Mouse (Mus musculus) lung, postnatal 10 days (tissue): ENCODE results near the gene P3h4.

ENCODE experiments used
- DNase-seq: peaks from one replicate; pipeline ENCODE4 v3.0.0; 2021

Gene P3h4

GRCm38 (mm10) chr11:100414021-100414913 lies at the start of gene P3h4:
Gene P3h4, minus strand, starts transcription at chr11:100414836.
- DNase-seq = peak; percentile 92

DNA sequence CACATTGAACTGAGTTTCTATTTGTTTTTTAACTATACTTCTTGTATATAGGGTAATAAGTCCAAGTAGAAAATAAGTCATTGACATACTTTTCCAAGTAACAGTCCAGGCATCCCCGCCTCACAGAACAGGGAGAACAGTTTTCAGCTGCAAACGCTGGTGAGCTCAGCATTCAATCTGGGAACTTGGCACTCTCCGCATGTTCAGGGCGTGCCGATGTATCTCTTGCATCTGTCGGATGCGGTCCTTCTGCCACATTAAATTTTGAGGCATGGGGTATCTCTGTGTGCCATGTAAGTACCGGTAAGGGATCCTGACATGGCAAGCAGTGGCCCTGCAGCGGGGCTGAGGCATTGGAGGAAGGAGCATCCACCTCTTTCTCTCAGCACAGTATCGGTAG lies 48.1 kb upstream of the P3h4 start:
- no peak for DNase-seq

DNA sequence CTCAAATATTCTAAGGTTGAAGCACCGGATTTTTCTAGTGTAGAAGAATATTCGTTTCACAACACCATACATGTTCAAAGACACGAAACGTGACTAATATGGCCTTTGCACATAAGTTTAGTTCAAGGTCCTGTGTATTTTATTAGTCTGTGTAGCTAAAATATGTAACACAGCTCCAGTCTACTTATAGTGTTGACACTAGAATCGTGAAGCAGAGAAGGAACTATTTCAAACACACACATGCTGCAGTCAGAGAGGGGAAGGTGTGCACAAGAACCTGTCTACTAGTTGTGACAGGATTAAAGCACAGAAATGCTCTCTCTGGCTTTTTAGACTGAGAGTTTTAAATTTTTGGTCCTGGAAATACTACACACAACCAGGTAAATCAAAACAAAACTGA lies 43.1 kb upstream of the P3h4 start:
- DNase-seq = no peak

DNA sequence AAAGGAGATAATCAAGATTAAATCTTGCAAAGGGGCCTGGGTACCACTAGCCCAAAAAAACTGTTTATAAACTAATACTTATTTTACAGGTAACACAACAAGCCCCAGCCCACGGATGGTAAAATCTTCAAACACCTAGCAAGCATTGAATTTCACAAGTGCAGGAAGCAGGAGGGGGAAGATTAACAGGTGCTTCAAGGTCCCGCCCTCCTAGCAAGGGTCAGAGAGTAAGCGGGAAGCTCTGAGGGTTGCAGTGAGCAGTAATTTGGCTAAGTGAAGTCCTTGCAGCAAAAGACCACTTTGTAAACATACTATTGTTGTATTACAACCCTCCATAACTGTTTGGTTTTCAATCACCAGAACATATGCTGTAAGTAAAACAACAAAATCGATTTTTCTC lies 42.6 kb upstream of the P3h4 start:
- DNase-seq = no peak

GRCm38 (mm10) chr11:100442625-100443024 lies 28.0 kb upstream of the P3h4 start:
- no peak for DNase-seq

DNA sequence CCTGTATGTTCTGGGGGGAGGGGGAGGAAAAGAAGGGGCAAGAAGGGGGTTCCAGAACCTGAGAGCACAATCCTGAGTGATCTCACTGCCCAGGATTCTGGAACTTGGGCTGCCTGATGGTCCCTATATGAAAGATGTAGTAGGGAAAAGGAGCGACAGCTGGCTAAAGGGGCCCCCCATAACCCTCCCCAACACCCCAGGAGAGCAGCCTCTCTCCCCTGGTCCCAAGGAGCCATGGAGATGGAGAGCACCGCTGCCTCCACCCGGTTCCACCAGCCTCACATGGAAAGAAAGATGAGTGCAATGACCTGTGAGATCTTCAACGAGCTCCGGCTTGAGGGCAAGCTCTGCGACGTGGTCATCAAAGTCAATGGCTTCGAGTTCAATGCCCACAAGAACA lies 27.2 kb upstream of the P3h4 start, which contains the start of the genes Nt5c3b and Klhl10:
Gene Nt5c3b (minus strand): TSS at position 12 of the 400 bp plus-strand sequence.
Gene Klhl10 (plus strand): TSS at position 121 of the 400 bp plus-strand sequence.
- DNase-seq = no peak

GRCm38 (mm10) chr11:100440691-100441522 lies 26.3 kb upstream of the P3h4 start:
- peak; percentile 93 for DNase-seq

DNA sequence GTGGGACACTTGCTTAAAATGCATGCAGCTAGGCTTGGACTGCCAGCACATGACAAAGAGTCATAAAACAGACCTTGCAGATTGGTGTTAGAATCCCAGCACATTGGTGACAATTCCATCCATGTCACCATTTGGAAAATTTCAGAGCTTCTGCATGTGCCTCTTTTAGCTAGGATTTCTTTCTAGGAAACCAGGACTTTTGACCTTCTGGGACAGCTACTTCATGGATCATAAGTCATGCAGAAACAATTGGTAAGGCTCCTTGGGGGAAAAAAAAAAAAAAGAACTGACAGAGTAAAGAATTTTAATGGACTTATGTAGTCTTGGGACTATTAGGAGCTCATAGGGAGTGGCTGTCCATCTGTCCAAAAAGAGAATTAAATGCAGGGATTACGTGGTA lies 23.3 kb upstream of the P3h4 start:
- no peak for DNase-seq

DNA sequence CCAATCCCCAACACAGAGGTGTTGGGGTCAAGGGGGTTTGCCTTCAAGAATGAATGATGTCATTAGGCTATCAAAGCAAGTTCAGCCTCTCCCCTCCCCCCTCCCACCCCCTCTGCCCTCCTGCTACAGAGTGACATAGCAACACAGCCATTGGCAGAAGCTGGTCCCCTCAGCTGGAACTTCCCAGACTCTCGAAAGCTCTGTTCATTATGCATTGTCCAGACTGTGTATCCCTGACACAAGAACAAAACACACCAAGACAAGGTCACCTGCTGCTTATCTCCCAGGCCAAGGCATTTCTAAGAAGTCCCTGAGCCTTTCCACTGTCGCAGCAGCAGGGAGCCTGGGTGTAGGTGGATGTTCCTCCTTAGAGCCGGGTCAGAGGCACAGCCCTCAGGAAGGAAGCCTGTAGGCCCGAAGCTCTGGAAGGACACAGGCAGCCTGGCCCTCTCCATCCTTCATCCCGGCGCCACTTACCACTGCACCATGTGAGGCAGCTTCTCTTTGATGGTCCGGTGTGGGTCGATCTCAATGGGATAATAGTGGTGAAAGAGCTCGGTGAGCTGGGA lies 21.1 kb upstream of the P3h4 start:
- no peak for DNase-seq

DNA sequence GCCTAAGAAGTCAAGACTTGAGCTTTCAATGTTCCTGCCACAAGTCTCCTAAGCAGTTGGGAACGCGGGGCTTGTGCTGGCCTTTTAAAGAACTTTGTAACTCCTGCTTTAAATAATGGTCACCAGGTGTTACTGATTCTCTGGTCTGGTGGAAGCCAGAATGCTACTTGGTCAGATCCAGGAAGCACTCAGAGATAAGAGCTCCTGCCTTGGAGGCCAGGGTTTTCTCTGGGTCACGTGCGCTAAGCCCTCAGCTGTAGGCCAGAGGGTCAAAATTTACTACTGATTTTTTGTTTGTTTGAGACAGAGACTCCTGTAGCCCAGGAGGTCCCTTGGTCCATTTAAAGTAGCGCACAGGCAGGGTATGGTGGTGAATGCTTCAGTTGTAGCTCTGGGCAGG lies 17.4 kb upstream of the P3h4 start:
- no peak for DNase-seq

DNA sequence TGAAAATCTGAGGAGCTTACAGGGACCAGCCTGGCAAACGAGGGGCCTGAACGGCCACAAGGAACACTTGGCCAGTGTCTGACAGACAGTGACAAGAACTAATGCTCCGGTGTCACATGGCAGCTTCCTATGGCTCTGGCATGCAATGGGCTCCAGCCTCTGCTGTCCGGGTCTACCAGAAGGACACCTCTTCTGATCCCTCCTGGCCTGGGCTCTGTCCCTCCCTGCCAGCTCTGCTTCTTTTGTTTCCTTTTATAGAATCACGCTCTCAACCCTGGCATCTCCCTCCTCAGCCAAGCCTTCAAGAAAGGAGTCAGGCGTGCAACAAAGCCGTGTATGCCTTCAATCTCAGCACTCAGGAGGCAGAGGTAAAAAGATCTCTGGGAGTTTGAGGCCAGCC lies 15.4 kb upstream of the P3h4 start:
- no peak for DNase-seq

DNA sequence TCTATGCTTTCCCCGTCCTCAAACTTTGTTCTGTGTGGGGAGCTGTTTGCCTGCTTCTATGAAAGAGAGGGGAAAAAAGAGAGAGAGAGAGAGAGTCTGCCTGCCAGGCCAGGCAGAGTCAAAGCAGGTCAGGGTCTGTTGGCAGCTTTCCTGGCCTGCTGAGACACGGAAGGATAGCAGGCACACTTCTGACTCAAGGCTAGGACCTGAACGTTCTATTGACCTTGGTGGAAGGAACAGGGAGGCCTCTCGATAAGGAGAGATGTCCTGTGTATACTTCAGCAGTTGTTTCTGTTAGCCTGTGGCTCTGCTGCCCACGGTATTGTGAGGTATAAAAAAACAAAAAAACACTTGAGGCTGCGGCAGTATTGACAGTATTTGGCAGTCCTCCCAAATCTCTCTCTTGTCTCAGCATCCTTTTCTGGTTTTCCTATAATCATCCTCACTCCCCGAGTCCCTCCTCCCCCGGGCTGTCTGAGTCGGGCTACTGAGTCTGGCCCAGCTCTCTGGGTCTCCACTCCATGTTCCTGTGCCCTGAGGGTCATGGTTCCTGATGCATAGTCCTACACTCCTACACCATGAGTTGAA lies 14.1 kb upstream of the P3h4 start:
- DNase-seq = no peak

DNA sequence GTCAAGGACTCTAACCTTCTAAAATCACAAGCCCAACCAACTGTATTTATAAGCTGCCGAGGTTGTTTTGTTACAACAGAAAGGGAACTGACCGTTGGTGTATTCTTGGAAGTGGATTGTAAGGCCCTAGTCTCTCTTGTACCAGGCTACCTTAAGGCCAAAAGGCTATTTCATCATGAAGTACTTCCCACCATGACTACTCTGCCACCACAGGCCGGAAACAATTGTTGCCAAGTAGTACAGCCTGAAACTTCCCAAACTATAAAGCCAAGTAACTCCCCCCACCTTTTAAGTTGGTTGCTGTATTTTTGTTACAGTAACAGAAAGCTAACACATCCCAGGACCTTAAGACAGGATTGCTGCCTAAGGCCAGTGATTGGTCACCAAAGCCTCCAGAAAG lies 12.2 kb upstream of the P3h4 start:
- no peak for DNase-seq

DNA sequence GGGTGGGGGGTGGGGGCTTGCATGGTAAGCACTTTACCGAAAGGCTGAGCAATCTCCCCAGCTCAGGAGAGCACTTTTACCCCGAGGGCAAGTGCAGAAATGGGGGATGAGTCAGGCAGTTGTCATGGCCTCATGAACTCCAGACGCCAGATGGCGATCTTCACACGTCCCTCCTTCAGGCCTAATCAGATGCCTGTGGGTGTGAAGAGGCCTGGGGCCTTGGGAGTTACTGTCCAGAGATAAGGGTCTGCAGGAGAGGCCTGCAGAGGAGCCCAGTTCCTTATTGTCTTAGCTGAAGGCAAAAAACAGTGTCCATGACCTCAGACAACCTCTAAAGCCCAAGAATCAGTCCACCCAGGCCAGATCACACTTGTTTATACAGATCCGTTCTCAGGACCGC lies 11.2 kb upstream of the P3h4 start:
- DNase-seq = peak; percentile 83

GRCm38 (mm10) chr11:100423836-100424235 lies 9.2 kb upstream of the P3h4 start:
- no peak for DNase-seq

DNA sequence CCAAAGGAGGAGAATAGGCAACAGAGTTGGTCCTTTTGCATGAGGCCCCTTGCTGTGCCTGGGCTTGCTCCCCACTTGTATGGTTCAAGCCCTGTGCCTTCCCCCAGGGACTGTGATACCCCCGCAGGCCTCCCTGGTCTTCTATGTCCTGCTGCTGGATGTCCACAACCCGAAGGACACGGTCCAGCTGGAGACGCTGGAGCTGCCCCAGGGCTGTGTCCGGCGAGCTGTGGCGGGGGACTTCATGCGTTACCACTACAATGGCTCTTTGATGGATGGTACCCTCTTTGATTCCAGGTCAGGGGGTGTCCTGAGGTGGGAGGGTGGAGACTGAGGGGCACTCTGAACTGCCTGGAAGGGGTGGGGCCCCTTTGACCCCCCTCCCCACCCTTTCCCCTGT lies 6.9 kb upstream of the P3h4 start:
- no peak for DNase-seq

GRCm38 (mm10) chr11:100414914-100415822 lies 532 bp upstream of the P3h4 start, which contains the start of gene Fkbp10:
Gene Fkbp10, plus strand, starts transcription at chr11:100415697.
- peak; percentile 86 for DNase-seq

GRCm38 (mm10) chr11:100413541-100413940 lies 1.1 kb downstream of the P3h4 start:
- no peak for DNase-seq

GRCm38 (mm10) chr11:100411736-100412135 lies 2.9 kb downstream of the P3h4 start:
- no peak for DNase-seq

DNA sequence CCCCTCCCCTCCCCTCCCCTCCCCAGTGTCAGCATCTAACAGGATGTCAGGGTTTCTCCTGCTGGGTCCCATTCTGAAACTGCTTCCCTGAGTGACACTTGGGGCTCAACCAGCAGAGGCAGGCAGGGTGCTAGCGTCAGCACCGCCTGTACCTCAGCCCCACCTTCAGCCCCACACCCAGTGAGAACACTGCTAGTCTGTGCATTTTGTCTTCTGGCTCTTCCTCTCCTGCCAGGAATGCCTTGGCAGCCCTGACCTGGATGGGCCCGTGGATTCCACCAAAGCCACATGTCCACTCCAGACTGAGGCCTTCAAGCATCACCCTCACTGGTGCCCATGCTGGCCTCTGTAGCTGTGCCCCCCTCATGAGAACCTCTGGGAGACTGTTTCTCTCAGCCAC lies 5.0 kb downstream of the P3h4 start:
- DNase-seq = no peak

DNA sequence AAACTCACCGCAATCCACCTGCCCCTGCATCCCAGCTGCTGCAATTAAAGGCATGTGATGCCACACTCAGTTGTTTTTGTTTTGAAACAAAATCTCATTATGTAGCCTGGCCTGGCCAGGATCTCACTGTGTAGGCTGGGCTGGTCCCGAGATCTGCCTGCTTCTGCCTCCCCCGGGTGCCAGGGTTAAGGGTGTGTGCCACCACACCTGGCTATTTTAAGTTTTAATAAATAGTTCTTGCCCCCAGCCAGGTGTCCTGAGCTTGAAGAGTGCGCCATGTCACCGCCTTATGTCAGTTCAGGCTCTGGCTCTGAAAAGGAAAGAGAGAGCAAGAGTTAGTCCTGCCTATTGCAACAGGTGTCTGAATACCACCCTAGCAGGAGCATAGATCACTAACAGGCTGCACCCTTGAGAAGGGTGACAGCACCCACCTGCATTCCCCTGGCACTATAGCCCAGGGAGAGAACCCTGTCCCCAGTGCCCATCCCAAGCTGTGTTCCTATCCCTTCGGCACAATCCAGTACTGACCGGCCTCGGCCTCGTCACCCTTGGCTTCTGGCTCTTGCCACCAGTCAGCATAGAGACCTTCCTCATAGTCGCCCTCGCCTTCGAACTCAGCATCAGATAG lies 5.7 kb downstream of the P3h4 start:
- DNase-seq = no peak
